Mouse (Mus musculus) brown adipose tissue, adult 24 weeks (tissue): Measurements from ENCODE around the gene Fubp1. TPM values are rescaled to one million over a fixed set of nuclear protein-coding genes. Genes with fewer than 3 reads are reported as not detected.
A peak's percentile ranks its signal among the peaks of the same experiment; 100 is the strongest.
"Not testable (repeated sequence)": the region's sequence is repeated elsewhere in the genome, so short reads cannot be mapped to it uniquely, and the experiment has no call there.

Experiments
- H3K27ac ChIP-seq: fragments of 200-500 bp; replicated peaks from 2 replicates; pipeline ENCODE4 v1.5.1; 2012; ENCODE audit warnings: low read depth, mild to moderate bottlenecking, low read length
- H3K4me1 ChIP-seq: fragments of 200-500 bp; 2 replicates; pipeline ENCODE4 v1.6.1; 2012; ENCODE audit warnings: low read length, mixed read lengths; ENCODE audit not compliant: control insufficient read depth, insufficient read depth, insufficient read length
- H3K4me3 ChIP-seq: fragments of 200-500 bp; 2 replicates; pipeline ENCODE4 v1.5.1; 2012; ENCODE audit warnings: low read depth, mild to moderate bottlenecking, low read length, moderate library complexity; ENCODE audit not compliant: insufficient read depth
- polyA plus RNA-seq: library from polyadenylated mRNA; stranded (reverse); fragments of >200 nt; gene quantifications from 2 replicates; pipeline ENCODE4 v1.2.4, GENCODE M21; 2012; ENCODE audit not compliant: missing spikeins, insufficient read depth, insufficient read length

Fubp1 gene
- polyA plus RNA-seq, 1 experiment, result 26.9 TPM

GRCm38 (mm10) chr3:152183522-152183921 is 26.7 kb upstream of the Fubp1 start:
- Histone ChIP-seq H3K4me3 (no peak overlapping the region), H3K27ac (no peak overlapping the region), H3K4me1 (peaks cover 2% of the 10 kb centered on the region; the same call in 1 of the 2 replicates)

GRCm38 (mm10) chr3:152186106-152186505 is 24.1 kb upstream of the Fubp1 start:
- H3K4me3 ChIP-seq, result no peak overlapping the region
- no peak overlapping the region for H3K27ac ChIP-seq
- peaks cover 9% of the 10 kb centered on the region for H3K4me1 ChIP-seq

GRCm38 (mm10) chr3:152189306-152189705 is 20.9 kb upstream of the Fubp1 start:
- no peak overlapping the region for H3K4me3 ChIP-seq
- peaks cover 9% of the 10 kb centered on the region for H3K4me1 ChIP-seq

GRCm38 (mm10) chr3:152190679-152191477 is 19.3 kb upstream of the Fubp1 start:
- H3K4me1 ChIP-seq, result peaks cover 9% of the 10 kb centered on the region
- H3K4me3 ChIP-seq, result peak overlapping the region; percentile 51
- H3K27ac ChIP-seq, result 0 out of 2 replicates have a peak overlapping the region, but pooled peaks have one; percentile 65

More at GRCm38 (mm10) chr3:152189306-152189705, 20.9 kb upstream of the Fubp1 start:
- 0 out of 2 replicates have a peak overlapping the region, but pooled peaks have one; percentile 2 for H3K27ac ChIP-seq

GRCm38 (mm10) chr3:152191791-152192237 is 18.4 kb upstream of the Fubp1 start:
- Histone ChIP-seq H3K4me1 (peaks cover 9% of the 10 kb centered on the region), H3K27ac (peak overlapping the region; percentile 50), H3K4me3 (peak overlapping the region; percentile 67)

GRCm38 (mm10) chr3:152192238-152192931 is 17.8 kb upstream of the Fubp1 start:
- Histone ChIP-seq H3K4me3 (peak overlapping the region; percentile 67), H3K27ac (peak overlapping the region; percentile 50), H3K4me1 (peaks cover 8% of the 10 kb centered on the region)

GRCm38 (mm10) chr3:152193177-152193576 is 17.0 kb upstream of the Fubp1 start:
- peak overlapping the region; percentile 61 for H3K4me3 ChIP-seq
- peak overlapping the region; percentile 68 for H3K27ac ChIP-seq
- H3K4me1 ChIP-seq, result peaks cover 8% of the 10 kb centered on the region

GRCm38 (mm10) chr3:152193635-152194097 is 16.6 kb upstream of the Fubp1 start:
- H3K27ac ChIP-seq, result peak overlapping the region; percentile 68
- H3K4me3 ChIP-seq, result peak overlapping the region; percentile 61
- peaks cover 8% of the 10 kb centered on the region for H3K4me1 ChIP-seq

- H3K4me1 ChIP-seq, H3K27ac ChIP-seq, H3K4me3 ChIP-seq: not testable (repeated sequence)
Observed at GRCm38 (mm10) chr3:152197246-152197645, 13.0 kb upstream of the Fubp1 start.

GRCm38 (mm10) chr3:152199125-152199524 is 11.1 kb upstream of the Fubp1 start:
- no peak overlapping the region for H3K27ac ChIP-seq
- no peak overlapping the region for H3K4me3 ChIP-seq
- no peaks in the 10 kb centered on the region for H3K4me1 ChIP-seq

GRCm38 (mm10) chr3:152201181-152201580 is 9.0 kb upstream of the Fubp1 start:
- no peak overlapping the region for H3K27ac ChIP-seq

GRCm38 (mm10) chr3:152201651-152202050 is 8.6 kb upstream of the Fubp1 start:
- Histone ChIP-seq H3K4me1 (no peaks in the 10 kb centered on the region), H3K4me3 (no peak overlapping the region), H3K27ac (0 out of 2 replicates have a peak overlapping the region, but pooled peaks have one; percentile 15)

More at GRCm38 (mm10) chr3:152201181-152201580, 9.0 kb upstream of the Fubp1 start:
- no peaks in the 10 kb centered on the region for H3K4me1 ChIP-seq
- no peak overlapping the region for H3K4me3 ChIP-seq

- Histone ChIP-seq H3K27ac (no peak overlapping the region), H3K4me1 (no peaks in the 10 kb centered on the region), H3K4me3 (no peak overlapping the region)
Observed at GRCm38 (mm10) chr3:152202942-152203341, 7.3 kb upstream of the Fubp1 start.

GRCm38 (mm10) chr3:152203411-152203810 is 6.8 kb upstream of the Fubp1 start:
- Histone ChIP-seq H3K27ac (no peak overlapping the region), H3K4me3 (no peak overlapping the region), H3K4me1 (no peaks in the 10 kb centered on the region; the same call in 1 of the 2 replicates)

- no peak overlapping the region for H3K27ac ChIP-seq
Observed at GRCm38 (mm10) chr3:152203996-152204395, 6.2 kb upstream of the Fubp1 start.

More at GRCm38 (mm10) chr3:152203996-152204395, 6.2 kb upstream of the Fubp1 start:
- no peaks in the 10 kb centered on the region; the same call in 1 of the 2 replicates for H3K4me1 ChIP-seq
- H3K4me3 ChIP-seq, result no peak overlapping the region
